Mouse (Mus musculus) heart, postnatal 36 days (tissue): ENCODE measurements at regions not wholly inside any gene's neighbourhood (a gene's known extent, or its start where the extent isn't known, plus 50 kb on each side); places are given as distances from the start of the nearest gene placed in this dataset.

Source experiments
- DNase-seq, 2 experiments: peaks; one replicate each; pipeline ENCODE4 v3.0.0; 2021 to 2022
- intact Hi-C: fragments of 180-260 bp; cut with DNase I; formaldehyde crosslinking; loops from one replicate; pipeline ENCODE4 v1.15.1; 2025

DNA sequence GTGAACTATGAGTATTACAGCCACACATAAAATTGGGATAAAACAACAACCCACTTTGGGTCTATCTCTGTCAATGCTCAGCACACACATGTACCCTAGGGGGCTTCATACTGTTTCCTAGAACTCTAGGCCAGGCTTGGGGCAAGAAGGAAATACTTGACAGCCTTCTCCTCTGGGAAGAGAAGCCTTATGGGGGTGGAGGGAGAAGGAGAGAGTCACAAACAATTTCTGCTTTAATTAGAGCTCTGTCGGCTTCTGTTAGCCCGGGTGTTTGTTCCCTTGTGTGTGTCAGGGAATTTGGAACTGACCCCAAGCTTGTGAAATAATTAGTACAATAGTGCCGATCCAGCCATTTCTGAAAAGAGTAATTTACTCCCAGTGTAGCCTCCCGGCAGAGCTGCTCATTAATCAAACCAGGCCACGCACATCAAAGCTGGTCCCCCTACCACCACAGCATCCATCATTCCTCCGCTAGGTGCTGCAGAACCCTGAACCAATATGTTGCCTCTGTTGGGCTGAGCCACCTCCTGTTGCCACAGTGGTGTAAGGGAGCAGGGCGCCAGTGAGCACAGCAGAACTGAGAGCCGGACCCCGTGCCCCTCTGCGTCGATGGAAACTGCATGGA, 307.3 kb downstream of the Tmem114 start:
- no peak for DNase-seq
- intact Hi-C loops: no loop called here

DNA sequence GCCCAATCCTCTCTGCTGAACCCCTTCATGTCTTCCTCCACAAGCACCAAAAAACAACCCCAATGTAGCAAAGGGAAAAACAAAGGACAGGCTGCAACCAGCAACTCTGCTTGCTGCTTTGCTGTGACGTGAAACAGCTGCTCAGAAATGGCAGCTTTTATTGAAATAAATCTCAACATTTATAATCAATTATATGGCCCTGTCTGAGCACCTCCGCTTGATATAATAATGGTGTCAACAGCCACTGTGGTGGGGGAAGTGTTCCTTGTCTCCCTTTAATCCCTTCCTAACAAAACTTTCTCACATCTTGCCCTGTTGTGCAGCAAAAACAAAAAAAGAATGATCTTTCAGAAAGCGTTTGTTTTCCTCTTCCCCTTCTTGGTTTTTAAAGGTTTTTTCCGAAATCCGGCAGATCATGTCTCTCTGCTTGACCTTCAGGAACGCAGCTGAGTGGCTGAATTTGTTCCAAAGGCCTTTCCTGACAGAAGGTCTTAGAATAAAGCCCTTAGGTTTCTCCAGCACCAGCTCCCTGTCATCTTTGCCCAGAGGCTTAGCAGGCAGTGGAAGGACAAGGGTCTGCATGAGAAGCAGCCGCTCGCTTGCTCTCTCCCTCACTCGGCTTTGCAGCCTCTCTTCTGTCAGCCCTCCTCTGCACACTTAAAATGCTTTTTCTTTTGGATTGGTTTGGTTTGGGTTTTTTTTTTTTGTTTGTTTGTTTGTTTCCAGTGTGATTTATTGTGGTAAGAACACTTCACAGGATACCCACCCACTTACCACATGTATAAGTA, 313.4 kb downstream of the Tmem114 start:
- intact Hi-C loops: no loop called here
- DNase-seq: no peak

DNA sequence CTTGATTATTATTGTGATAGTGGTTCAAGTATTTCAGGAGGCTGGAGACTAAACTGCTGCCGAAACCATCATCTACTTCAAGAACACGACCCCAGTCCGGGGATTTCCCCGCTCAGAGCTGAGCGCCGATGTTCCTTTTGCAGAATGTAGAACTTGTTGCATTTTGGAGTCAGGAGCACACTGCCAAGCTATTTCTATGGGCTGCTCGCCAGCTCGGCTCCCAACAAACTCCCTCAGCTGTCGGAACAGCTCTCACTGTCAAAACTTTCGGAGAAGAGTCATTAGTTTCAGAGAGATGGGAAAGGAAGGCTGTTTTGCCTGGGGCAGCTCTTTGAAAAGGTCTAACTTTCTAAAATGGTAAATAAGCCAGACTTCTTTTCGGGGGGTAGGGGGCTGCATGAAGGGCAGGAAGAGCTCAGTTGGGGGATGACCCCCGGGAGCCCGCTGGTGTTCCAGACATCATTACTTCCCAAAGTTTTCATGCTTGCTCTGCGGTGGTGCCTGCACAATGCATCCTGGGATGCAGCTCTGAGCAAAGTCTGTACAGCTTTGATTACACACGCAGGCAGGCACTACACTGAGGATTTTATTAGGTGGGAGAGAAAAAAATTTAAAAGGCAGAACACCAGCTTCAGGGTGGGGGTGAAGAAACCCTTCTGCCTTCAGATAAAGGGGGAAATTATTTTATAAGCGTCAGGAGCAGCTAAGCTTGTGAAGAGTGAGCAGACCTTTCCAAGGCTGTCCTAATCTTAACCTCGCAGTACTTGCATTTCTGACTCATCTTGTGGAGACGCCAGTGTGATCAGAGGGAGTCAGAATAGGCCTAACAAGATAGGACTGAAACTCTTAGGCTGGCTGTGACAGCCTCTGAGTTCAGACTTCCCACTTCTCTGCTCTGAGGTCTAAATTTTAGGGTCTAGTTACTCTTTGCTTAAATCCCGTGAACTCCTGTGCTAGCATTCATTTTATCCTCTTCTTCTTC, 316.5 kb downstream of the Tmem114 start:
- DNase-seq: peak; percentile 42 to 48
- intact Hi-C loops: no loop called here

DNA sequence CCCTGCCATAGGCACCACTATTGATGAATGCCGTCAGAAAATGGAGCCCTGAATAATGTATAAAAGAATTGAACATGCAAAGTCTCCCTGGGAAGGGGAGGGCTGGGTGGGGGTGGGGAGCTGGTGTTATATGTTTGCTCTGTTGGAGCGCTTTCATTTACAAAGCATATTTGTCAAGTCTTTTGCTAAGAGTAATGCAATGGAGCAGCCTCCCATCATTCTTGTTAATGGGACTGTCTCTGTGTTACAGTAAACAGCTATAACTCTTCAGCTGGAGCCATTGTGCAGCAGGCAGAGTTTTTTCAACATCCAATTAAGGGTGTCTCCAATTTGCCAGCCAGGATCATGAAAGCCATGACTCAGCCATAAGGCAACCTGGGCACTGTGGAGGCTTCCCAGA, 345.9 kb downstream of the Tmem114 start:
- DNase-seq: no peak
- intact Hi-C loops: no loop called here

DNA sequence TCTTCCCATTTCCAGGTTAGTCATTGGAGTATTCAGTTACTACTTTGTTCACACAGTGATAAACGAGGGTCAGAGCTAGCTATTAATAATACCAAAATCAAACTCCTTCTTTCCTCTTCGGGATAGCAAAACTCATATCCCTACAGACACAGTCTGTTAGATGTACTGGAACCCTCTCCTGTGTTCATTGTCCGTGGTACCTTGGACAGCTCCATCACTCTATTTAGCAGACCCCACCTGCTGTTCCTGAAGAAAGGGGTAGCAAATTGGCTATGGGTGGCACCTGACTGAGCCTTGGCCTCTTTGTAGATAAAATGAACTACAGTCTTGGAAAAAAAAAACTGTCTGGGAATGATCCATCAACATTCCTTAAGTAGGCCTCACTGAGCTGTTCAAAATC, 346.5 kb downstream of the Tmem114 start:
- DNase-seq: no peak

DNA sequence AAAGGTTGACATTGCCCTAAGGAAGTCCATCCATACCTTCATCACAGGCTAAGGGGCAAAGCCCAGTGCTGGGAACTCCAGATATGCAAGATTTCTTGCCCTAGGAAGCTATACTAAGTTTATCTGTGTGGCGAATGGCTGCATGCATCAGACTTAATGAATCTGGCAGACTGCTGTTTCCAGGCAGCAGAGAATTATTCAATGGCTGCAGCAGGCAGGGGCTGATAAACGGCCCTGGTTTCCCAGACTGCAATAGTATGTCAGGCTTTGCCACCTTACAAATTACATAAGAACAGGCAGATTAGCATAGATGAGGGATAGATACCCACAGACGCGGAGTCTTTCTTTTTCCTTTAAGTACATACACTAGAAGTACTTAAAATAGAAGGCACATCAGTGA, 350.2 kb downstream of the Tmem114 start:
- no peak for DNase-seq
- intact Hi-C loops: no loop called here

More for the DNA sequence above, 346.5 kb downstream of the Tmem114 start:
- intact Hi-C loops: no loop called here

DNA sequence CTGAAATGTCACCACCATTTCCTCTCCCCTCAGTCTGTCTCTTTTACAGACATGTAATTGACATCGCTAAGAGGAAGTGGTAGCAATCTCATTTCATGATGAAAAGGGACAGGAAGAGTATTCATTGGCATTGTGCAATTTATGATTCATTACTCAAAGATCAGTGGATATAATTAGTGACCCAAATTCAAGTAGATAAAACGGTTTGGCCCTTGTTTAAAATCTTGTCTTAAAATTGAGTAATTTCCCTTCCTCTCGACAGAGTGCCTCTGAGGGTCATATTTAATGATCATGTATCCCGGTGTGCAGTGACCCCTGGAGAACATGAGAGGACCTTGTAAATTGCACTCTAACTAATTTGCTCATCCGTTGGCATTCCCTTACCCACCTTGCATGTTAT, 371.0 kb downstream of the Tmem114 start:
- DNase-seq: no peak
- intact Hi-C loops: no loop called here

DNA sequence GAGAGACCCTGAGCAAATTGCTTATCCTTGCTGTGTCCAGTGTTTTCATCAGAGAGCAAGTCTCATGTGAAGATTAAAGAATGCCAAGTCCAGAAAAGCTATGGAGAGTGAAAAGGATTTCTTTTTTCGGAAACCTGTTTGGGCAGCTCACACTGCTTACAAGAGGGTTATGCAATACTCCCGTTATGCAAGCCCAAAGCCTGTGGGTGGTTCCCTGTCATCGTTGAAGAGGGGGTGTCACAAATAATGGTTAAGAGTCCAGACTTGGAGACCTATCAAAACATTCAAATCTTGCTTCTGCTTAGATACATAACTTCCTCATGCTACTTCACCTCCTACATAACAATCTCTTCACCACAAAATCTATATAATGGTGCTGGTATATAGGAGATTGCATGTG, 416.0 kb downstream of the Tmem114 start:
- intact Hi-C loops: no loop called here
- DNase-seq: peak; percentile 4 to 7

DNA sequence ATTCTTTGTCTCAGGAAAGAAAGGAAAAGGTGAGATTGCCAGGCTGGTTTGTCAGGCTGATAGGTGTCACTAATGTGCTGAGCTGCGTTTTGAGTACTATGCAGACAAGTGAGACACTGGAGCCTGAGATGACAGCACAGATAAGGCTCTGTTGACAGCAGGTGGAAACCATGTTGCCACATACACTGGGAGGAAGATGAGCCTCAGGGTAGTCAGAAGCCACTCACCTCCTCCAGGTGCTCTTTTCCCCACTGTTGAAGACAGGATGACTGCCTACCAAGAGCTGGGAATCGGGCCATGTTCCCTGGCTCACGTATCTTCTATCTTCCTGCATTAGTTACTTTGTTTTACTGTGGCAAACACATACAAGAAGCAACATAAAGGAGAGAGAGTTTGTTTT, 418.3 kb downstream of the Tmem114 start:
- intact Hi-C loops: no loop called here
- no peak for DNase-seq

DNA sequence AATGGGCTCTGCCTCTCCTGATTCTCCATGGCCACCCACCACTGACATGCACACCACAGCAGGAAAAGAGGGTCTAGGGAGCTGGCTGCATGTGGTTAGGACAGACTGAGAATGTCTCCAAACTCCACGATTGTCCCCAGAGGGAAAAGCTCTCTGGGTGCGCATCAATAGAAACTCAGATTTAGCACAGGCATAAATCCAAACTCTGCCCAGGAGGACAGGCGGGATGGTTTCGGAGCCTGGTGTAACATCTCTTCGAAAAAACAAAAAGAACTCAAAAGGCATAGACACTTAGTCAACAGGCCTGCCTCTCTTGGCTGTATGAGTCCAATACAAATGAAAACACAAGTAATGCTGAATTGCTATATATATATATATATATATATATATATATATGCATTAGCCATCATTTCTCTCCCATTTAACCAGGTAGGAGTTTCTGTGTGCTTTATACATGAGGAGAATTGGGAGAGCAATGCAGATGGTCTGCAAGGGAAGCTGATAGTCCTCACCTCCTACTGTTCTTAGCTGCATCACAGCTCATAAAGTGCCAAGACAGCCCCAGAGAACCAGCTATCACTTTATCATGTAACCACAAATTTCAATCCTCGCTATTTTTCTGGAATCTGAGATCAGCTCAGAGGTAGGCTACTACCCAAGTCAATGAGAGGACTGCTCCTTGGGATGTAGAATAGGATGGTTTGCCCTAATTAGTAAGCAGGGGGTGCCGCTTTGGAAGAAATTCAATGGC, 422.4 kb downstream of the Tmem114 start:
- DNase-seq: no peak
- intact Hi-C loops: no loop called here

DNA sequence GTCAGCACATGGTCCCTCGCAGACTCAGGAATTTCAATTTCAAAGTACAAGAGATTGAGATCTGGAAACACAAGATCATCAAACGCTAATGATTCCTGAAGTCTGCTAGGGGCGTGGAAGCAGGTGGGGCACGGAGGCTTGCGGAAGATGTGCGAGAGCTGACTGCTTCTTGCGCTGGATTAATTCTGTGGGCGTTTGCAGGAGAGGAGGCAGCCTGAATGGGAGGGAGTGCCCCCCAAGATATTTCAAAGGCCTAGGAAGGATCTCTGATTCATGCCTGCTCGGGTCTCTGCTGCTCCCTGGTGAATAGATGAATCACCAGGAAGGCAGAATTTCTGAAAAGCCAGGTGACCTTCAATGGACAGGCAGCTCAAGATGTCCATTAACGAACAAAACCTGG, 442.1 kb downstream of the Tmem114 start:
- intact Hi-C loops: no loop called here
- DNase-seq: no peak

DNA sequence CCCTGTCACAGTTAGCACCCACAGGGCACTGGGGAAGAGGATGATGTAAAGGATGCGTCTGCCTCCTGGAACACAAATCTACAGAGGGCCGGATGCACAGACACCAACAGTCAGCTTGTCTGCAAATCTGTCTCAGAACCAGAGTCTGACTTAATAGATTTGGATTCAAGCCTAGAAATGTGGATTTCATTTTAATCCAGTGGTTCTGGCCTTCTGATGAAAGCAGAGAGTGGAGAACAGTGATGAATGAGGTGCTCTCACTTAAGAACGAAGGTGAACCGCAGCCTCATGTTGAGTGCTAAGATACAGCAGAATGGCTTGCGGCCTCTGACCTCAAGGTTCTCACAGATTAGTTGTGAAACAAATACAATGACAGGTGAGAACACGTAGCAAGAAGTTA, 446.5 kb downstream of the Tmem114 start:
- intact Hi-C loops: no loop called here
- DNase-seq: no peak

DNA sequence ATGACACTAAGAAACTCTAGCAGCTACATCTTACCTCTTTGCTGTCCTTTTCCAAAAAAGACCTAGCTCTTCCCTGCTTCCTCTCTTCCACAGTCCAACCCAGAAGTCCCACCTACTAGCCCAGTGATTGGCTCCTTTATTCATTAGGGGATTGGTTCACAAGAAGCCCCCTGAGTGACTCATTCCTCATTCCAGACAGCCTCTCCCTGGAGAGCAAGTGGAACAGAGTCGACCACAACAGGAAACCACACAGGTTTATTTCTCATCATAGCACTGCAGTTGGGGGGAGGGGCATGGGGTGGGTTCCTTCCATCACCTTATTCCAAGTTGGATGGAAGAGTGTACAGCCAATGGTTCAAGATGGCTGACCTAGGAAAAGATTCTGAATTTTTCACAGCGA, 473.3 kb downstream of the Tmem114 start:
- intact Hi-C loops: no loop called here
- DNase-seq: no peak

DNA sequence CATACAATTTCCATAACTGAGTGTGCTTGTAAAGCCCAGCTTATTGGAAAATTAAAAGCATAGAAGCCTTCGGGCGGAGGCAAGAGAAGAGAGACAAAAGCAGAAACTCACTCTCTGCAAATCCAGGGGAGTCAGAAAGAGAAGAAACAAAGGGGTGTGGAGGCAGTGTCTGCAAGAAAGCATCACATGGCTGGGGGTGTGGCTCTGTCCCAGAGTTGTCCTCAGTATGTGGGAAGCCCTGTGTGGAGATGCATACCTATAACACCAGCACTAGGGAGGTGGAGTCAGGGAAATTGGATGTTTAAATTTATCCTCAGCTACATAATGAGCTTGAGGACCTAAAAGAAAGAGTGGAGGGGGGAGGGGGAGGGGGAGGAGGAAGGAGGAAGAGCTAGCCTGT, 482.6 kb downstream of the Tmem114 start:
- intact Hi-C loops: no loop called here
- DNase-seq: no peak

DNA sequence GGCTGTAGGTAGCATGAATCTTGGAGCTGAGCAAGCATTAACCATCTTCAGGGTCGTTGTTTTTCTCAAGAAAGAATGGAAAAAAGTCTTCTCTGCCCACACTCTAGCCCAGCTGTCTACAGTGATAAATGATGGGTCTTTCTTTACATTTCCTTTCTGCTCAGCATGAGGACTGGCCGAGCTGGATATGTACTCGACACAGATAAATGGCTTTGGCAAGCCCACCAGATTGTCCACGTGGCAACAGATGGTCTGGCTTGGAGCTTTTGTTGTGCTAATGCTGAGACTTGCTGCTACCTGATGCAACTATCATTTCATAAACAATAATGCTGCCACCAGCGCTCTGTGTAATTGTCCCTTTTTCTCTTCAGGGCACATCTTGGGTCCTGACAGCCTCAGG, 487.8 kb downstream of the Tmem114 start:
- intact Hi-C loops: loop anchor here (10.0 kb wide), 1 partner anchor 802 kb away; no protein-coding TSS in a partner anchor
- DNase-seq: no peak

DNA sequence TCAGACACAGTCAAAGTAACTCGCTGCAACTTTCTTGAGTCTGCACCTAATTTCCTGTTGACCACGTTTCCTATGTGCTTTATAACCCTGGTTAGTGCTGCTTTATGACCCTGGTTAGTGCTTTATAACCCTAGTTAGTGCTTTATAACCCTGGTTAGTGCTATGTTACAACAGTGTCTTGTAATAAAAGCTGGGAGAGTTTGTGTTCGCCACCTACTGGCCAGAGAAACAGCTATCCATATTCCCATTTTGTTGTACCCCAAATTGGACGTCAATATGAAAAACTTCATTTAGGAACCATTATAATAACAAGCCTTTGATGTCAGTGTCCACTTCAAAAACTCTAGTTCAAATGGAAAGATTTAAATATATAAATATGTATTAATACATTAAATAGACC, 492.6 kb downstream of the Tmem114 start:
- DNase-seq: no peak
- intact Hi-C loops: loop anchor here (5.0 to 10.0 kb wide), 2 partner anchors 798 to 1140 kb away; no protein-coding TSS in a partner anchor

DNA sequence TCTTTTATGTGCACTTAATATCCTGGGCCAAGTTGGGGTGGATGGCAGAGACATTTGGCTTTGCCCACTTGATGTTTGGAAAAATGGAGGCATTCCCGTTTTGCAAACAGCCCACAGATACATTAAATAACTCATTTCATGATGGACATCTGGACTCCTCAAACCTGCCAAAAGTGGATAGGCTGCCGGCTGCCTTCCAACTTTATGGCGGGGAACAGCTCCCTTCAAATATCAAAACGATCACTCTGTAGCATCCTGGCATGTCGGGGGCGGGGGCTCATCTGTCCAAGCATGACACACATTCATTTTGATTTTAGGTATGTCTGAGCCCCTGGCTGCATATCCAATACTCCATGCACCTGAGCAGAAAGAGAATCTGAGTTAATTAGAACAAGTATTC, 493.3 kb downstream of the Tmem114 start:
- intact Hi-C loops: loop anchor here (5.0 to 10.0 kb wide), 2 partner anchors 797 to 1139 kb away; no protein-coding TSS in a partner anchor
- no peak for DNase-seq

DNA sequence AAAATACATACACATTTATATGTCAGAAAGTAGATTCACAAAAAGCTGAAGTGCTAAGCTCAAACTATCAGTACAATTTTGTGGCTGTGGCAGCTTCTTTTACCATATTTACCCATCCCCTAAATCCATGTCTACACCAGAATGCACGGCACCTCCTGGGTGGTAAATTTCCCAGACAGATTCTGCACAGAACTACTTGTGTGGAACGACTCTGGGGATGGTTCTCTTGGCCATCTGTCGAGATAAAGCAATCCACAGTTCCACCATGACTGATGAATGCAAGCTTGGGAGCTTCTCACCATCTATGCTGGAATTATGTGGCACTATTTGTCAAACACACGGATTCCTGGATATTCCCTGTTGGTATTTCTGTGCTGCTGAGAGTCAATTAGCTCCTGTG, 495.8 kb downstream of the Tmem114 start:
- intact Hi-C loops: loop anchor here (5.0 kb wide), 1 partner anchor 1087 kb away; no protein-coding TSS in a partner anchor

DNA sequence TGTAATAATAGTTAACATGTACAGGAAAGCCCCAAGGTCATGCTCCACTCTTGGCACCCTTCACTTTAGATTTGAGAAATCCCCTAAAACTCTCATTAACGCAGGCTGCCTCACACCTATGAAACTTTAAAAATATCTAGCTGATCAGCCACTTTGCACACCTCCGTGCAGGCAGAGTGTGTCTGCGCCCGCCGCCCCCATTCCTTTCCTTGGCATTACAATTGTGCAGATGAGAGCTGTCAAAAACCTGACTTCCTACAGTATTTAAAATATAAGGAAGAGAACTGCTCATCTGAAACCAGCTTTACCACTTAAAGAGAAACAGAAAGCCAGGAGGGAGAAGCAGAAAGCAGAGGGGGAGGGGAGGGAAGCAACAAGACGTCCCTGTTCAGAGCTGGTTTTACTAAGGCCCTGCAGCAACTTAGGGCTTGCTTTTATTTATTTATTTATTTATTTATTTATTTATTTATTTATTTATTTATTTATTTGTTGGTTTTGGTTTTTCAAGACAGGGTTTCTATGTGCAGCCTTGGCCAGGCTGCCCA, 496.5 kb downstream of the Tmem114 start:
- intact Hi-C loops: loop anchor here (5.0 kb wide), 1 partner anchor 1086 kb away; no protein-coding TSS in a partner anchor
- DNase-seq: no peak

More for the DNA sequence above, 495.8 kb downstream of the Tmem114 start:
- no peak for DNase-seq

DNA sequence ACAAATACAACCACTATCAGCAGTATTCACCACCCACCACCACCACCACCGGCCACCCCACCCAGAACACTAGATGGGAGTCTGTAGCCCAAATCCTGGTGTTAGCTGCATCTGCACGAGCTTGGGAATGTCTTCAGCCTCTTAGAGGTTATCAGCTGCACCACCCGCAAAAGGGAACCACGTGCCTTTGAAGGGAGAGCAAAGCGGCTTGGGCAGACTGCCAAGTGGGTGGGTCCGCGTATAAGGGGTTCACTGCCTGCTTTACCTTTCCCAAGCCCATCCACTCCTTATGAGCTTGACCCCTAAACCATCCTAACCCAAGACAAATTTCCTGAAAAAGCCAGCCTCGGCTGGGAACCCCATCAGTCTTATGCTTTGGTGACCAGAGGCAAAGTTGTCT, 497.2 kb downstream of the Tmem114 start:
- DNase-seq: peak; percentile 3 to 4
- intact Hi-C loops: loop anchor here (5.0 kb wide), 1 partner anchor 1085 kb away; no protein-coding TSS in a partner anchor
